Mouse (Mus musculus) gastrocnemius, adult 2 months (tissue): ENCODE data around the gene Nol3. TPM values are rescaled to one million over a fixed set of nuclear protein-coding genes. Genes with fewer than 3 reads are reported as not detected.
A peak's percentile ranks its signal among the peaks of the same experiment; 100 is the strongest.

Experiments used
- DNase-seq: peaks from one replicate; pipeline ENCODE4 v3.0.0; 2022
- H3K27ac ChIP-seq: fragments of 200-600 bp; 2 replicates; pipeline ENCODE4 v1.8.1; 2022; ENCODE audit warnings: mild to moderate bottlenecking
- H3K4me3 ChIP-seq: fragments of 200-600 bp; 2 replicates; pipeline ENCODE4 v1.8.1; 2022; ENCODE audit warnings: mild to moderate bottlenecking, moderate library complexity
- CTCF ChIP-seq: fragments of 200-600 bp; IDR thresholded peaks from 2 replicates; pipeline ENCODE4 v1.8.1; 2022; ENCODE audit warnings: antibody characterized with exemption, mild to moderate bottlenecking, moderate library complexity
- intact Hi-C: fragments of 180-260 bp; cut with DNase I; formaldehyde crosslinking; loops from one replicate; pipeline ENCODE4 v1.15.1; 2025
- total RNA-seq, 2 experiments: library from RNA; stranded (reverse); gene quantifications; 2 replicates each; pipeline ENCODE4 v1.2.3; 2021

Gene Nol3
- total RNA-seq, 2 experiments from 2014 or later = 27.9 to 32.4 TPM

DNA sequence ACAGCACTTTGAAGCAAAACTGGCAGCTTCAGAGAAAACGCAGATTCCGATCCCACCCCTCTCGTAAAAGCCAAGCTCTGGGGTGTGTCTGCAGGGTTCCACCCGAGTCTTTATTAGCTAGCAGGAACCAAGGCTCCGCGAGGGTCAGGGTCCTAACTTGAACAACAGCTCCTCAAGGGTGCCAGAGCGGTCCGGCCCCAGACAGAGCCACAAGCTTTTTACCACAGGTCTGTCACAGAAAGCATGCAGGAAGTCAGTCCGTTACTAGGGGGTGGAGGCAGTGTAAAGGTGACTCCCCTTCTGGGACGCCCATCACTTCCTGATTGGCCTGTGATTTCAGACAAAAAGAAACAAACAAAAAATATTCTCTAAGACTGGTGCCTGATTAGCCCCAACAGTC lies 10.8 kb upstream of the Nol3 start:
- Histone ChIP-seq H3K27ac (peak overlapping the region; percentile 82), H3K4me3 (peak overlapping the region; percentile 90)
- TF ChIP-seq CTCF = no peak
- no peak for DNase-seq
- intact Hi-C loops = no loop called here

- Histone ChIP-seq H3K27ac (no peak overlapping the region), H3K4me3 (no peak overlapping the region)
- intact Hi-C loops = no loop called here
- DNase-seq = no peak
- no peak for TF ChIP-seq CTCF
These were observed 9.2 kb upstream of the Nol3 start for GRCm38 (mm10) chr8:105266775-105267174.

DNA sequence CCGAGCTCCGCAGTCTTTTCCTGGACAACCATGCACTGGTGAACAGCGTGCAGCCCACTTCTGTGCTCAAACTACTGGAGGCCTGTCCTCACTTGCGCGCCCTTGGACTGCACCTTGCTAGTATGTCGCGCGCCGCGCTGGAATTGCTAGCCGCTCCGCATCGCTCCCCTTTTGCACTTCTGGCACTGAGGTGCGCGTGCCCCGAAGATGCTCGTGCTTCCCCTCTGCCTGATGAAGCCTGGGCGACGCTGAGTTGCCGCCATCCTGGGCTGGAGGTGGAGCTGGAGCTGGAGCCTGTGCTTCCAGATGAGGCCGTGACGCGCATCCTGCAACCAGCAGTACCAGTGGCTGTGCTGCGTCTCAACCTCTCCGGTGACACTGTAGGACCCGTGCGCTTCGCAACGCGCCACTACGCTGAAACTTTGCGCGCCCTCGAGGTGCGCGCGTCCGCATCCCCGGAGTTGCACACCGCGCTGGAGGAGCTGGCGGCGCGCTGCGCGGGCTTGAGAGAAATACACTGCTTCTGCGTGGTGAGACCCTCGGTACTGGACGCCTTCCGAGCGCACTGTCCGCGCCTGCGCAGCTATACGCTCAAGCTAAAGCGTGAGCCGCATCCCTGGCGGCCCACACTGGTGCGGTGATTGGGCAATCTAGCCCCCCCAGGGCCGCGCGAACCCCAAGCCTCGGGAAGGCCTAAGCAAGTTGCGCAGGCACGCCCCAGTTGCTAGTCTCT lies 7.4 kb upstream of the Nol3 start:
- intact Hi-C loops = no loop called here
- no peak for DNase-seq
- TF ChIP-seq CTCF = no peak
- H3K4me3 ChIP-seq = peak overlapping the region; percentile 81
- peak overlapping the region; percentile 92 for H3K27ac ChIP-seq

DNA sequence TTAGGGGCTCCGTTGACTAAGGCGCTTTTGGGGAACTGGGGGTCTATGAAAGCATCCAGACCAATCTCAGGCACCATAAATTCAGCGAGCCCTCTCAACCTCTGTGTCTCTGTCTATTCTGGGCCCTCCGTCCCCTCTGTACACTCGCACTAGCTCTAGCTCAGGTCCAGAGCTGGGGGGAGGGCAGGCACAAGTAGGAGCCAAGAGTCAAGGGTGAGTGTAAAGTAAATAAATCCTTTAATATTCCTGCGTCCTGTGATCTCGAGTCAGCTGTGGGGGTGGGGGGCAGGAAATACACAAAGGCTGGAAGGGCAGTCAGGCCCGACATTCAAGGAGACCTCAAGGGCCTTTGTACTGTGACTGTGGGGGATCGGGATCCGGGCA lies 6.9 kb upstream of the Nol3 start:
- intact Hi-C loops = no loop called here
- no peak for DNase-seq
- Histone ChIP-seq H3K27ac (peak overlapping the region; percentile 92), H3K4me3 (peak overlapping the region; percentile 81)
- no peak for TF ChIP-seq CTCF

- H3K27ac ChIP-seq = peak within 1 kb of the TSS; percentile 92
- intact Hi-C loops = no loop called here
These were observed 6.4 kb upstream of the Nol3 start, which contains the start of gene Hsf4 for GRCm38 (mm10) chr8:105269461-105269947. TSS of gene Hsf4 (plus strand) at chr8:105269801.

DNA sequence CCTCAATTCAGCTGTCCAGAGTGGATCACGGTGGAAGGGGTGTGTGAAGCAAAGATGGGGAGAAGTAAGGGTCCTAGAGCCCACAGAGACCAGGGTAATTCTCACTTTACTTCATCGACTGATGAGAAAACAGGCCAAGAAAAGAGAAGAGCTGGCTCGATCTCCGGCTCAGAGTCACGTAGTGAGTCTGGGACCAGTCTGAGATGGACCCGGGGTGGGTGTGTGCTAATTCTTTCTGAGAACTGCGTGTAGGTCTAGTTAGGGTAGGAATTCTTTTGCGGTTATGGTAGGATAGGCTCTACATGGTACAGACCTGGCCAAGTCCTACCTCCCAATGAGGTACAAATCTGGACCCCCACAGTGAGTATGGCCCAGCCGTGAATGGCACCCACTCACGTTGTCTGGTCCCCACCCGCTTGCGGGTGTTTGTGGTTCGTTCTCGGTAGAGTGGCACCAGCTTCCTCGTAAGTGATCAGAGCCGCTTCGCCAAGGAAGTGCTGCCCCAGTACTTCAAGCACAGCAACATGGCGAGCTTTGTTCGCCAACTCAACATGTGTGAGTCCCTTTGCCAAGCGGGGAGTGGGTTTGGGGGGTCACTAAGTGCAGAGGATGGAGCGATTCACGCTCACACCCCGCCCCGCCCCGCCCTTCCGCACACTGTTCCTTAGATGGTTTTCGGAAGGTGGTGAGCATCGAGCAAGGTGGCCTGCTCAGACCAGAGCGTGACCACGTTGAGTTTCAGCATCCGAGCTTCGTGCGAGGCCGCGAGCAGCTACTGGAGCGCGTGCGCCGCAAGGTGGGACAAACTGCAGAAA lies 5.6 kb upstream of the Nol3 start:
- peak overlapping the region; percentile 81 for H3K4me3 ChIP-seq
- intact Hi-C loops = loop anchor here (10.0 kb wide), 1 partner anchor 616 kb away; no protein-coding TSS in a partner anchor
- no peak for TF ChIP-seq CTCF
- no peak for DNase-seq
- peak overlapping the region; percentile 92 for H3K27ac ChIP-seq

More at GRCm38 (mm10) chr8:105269461-105269947, 6.4 kb upstream of the Nol3 start, which contains the start of gene Hsf4:
- TF ChIP-seq CTCF = no peak
- H3K4me3 ChIP-seq = peak within 1 kb of the TSS; percentile 81
- peak; percentile 91 for DNase-seq

DNA sequence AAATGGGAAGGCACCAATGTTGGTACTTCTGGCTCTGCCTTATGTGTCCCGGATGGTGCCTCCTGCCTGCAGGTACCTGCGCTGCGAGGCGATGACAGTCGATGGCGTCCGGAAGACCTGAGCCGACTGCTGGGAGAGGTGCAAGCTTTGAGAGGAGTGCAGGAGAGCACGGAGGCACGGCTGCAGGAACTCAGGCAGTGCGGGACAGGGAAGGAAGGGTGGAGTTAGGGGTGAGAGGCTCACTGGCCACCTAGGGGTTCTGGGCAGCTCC lies 5.1 kb upstream of the Nol3 start:
- no peak for DNase-seq
- intact Hi-C loops = loop anchor here (10.0 kb wide), 1 partner anchor 616 kb away; no protein-coding TSS in a partner anchor
- H3K4me3 ChIP-seq = no peak overlapping the region
- no peak overlapping the region for H3K27ac ChIP-seq
- no peak for TF ChIP-seq CTCF

- intact Hi-C loops = loop anchor here (10.0 kb wide), 1 partner anchor 621 kb away; no protein-coding TSS in a partner anchor
- H3K27ac ChIP-seq = peak overlapping the region; percentile 94
- peak; percentile 21 for DNase-seq
- TF ChIP-seq CTCF = no peak
- peak overlapping the region; percentile 81 for H3K4me3 ChIP-seq
These were observed 553 bp upstream of the Nol3 start for GRCm38 (mm10) chr8:105275387-105275786.

DNA sequence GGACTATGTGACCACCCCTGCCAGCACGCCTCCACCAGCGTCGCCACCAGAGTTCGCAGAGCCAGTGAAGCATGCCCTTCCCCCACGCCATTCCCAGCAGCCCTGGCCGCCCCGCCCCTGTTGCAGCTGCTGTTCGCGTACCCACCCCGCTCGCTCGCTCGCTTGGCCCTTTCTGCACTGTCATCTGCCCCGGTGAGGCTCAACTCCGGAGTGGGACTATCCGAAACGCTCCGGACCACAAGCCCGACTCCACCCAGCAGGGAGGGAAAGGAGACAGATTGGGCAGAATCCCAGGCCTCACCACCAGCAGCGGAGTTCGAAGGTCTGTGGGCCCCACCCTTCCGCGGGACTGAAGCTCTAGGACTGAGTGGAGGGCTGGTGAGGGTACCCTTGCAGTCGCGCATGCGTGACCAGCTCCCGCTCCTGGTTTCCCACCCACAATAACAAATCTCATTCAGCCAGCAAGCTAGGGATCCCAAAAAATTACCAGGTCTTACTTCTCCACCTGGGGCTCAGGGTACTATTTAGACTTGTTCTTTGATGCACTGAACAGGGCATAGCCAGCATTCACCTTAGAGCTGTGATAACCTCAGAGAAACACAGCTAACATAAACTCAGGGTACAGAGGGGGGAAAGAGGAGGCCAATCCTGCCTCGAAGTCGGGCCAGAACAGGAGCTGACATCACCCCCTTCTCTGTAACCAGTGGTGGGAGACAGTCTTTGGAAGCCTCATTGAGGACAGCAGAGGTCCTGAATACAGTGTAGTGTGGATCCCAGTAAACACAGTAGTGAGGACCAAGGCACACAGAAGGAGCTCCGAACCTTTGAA lies 566 bp downstream of the Nol3 start:
- peak; percentile 89 for DNase-seq
- H3K27ac ChIP-seq = peak overlapping the region; percentile 94
- intact Hi-C loops = loop anchor here (10.0 kb wide), 1 partner anchor 622 kb away; no protein-coding TSS in a partner anchor
- no peak for TF ChIP-seq CTCF
- peak overlapping the region; percentile 81 for H3K4me3 ChIP-seq

- peak; percentile 44 for TF ChIP-seq CTCF
- Histone ChIP-seq H3K27ac (peak overlapping the region; percentile 80), H3K4me3 (peak overlapping the region; percentile 63)
- DNase-seq = peak; percentile 95
- intact Hi-C loops = loop anchor here (10.0 kb wide), 1 partner anchor 624 kb away; no protein-coding TSS in a partner anchor
These were observed 3.0 kb downstream of the Nol3 start for GRCm38 (mm10) chr8:105278911-105279334.

GRCm38 (mm10) chr8:105280567-105280966 lies 4.6 kb downstream of the Nol3 start:
- H3K27ac ChIP-seq = no peak overlapping the region
- intact Hi-C loops = no loop called here
- no peak for TF ChIP-seq CTCF
- no peak overlapping the region for H3K4me3 ChIP-seq
- DNase-seq = no peak

- H3K27ac ChIP-seq = no peak overlapping the region
These were observed 5.9 kb downstream of the Nol3 start for GRCm38 (mm10) chr8:105281821-105282220.

More at GRCm38 (mm10) chr8:105281821-105282220, 5.9 kb downstream of the Nol3 start:
- intact Hi-C loops = no loop called here
- H3K4me3 ChIP-seq = no peak overlapping the region
- TF ChIP-seq CTCF = no peak
- DNase-seq = no peak
